Mouse (Mus musculus) stomach, embryonic 16.5 days (tissue): ENCODE results near the gene Tmem132a. TPM values are rescaled to one million over a fixed set of nuclear protein-coding genes. Genes with fewer than 3 reads are reported as not detected.

Source experiments
- ATAC-seq: fragments of 200-750 bp; cut with Nextera tagmentation; 2 replicates; pipeline ENCODE4 v1.8.0; 2017; ENCODE audit warnings: moderate number of reproducible peaks, moderate TSS enrichment; ENCODE audit not compliant: insufficient read depth, low FRiP score
- H3K27ac ChIP-seq: fragments of 300-500 bp; sonication (generic); 2 replicates; pipeline ENCODE4 v1.5.1; 2014; ENCODE audit warnings: low read length
- H3K27me3 ChIP-seq: fragments of 300-500 bp; sonication (generic); 2 replicates; pipeline ENCODE4 v1.6.1; 2014; ENCODE audit warnings: low read length, control low read depth, mixed read lengths; ENCODE audit not compliant: control insufficient read depth, insufficient read depth
- H3K36me3 ChIP-seq: fragments of 300-500 bp; sonication (generic); 2 replicates; pipeline ENCODE4 v1.6.1; 2014; ENCODE audit warnings: low read length; ENCODE audit not compliant: control insufficient read depth, insufficient read depth
- H3K4me1 ChIP-seq: fragments of 300-500 bp; sonication (generic); 2 replicates; pipeline ENCODE4 v1.6.1; 2014; ENCODE audit warnings: low read length, control low read depth, mixed read lengths; ENCODE audit not compliant: control insufficient read depth, insufficient read depth
- H3K4me2 ChIP-seq: fragments of 300-500 bp; sonication (generic); 2 replicates; pipeline ENCODE4 v1.6.1; 2014; ENCODE audit warnings: low read depth, low read length, mixed read lengths
- H3K4me3 ChIP-seq: fragments of 300-500 bp; sonication (generic); replicated peaks from 2 replicates; pipeline ENCODE4 v1.5.1; 2014; ENCODE audit warnings: mild to moderate bottlenecking, low read length
- H3K9ac ChIP-seq: fragments of 300-500 bp; sonication (generic); 2 replicates; pipeline ENCODE4 v1.6.1; 2014; ENCODE audit warnings: low read length
- H3K9me3 ChIP-seq: fragments of 300-500 bp; sonication (generic); replicated peaks from 2 replicates; pipeline ENCODE4 v1.6.1; 2016; ENCODE audit warnings: low read length, control low read depth; ENCODE audit not compliant: control insufficient read depth
- WGBS: fragments of 180-500 bp; shearing (Covaris S2); extraction: QIAGEN DNeasy Blood & Tissue Kit; methylation state at CpG from one replicate; pipeline ENCODE4 v1.1.7; 2014; 5-methylcytosine and 5-hydroxymethylcytosine counted together
- polyA plus RNA-seq: library from polyadenylated mRNA; unstranded; fragments of >200 nt; fragmentation: Nextera tagmentation; extraction: Ambion mirVana; gene quantifications from 2 replicates; pipeline ENCODE4 v1.2.1, GENCODE M21; 2015

Gene Tmem132a
- polyA plus RNA-seq, 1 experiment from 2014 or later: 66.3 TPM

GRCm38 (mm10) chr19:10881426-10882154 lies 11.8 kb upstream of the Tmem132a start, which contains the start of gene Tmem109:
Gene Tmem109, minus strand, starts transcription at chr19:10882001.
- ATAC-seq: peak; percentile 89
- under 1% methylated on average over 49 of the region's 49 CpGs for WGBS

DNA sequence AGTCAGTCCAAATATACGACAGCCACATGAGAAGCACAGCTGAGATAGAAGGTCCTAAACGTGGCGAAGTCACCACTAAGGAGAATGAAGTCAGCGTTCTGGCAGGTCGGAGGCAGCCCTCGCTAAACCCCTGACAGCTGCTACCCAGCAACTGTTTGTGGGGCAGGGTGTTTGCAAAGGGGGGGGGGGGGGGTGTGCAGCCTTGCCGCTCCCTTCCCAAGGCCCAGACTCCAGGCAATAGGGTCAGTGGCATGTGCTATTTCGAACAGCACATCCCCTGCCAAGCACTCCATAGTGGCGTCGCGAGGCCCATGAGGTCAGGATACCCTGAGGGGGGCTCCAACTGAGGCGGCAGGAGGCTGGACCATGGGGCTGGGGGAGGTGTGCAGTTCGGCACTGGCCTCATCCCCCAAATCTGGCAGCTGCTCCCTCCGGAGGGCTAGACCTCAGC lies 11.3 kb upstream of the Tmem132a start:
- H3K9ac ChIP-seq: peak overlapping the region; percentile 86
- H3K36me3 ChIP-seq: no peaks in the 10 kb centered on the region
- H3K9me3 ChIP-seq: peaks cover 11% of the 10 kb centered on the region
- under 1% methylated on average over 13 of the region's 14 CpGs for WGBS
- H3K27ac ChIP-seq: peak overlapping the region; percentile 96
- peak; percentile 43 for ATAC-seq
- peak overlapping the region; percentile 68 for H3K4me3 ChIP-seq
- H3K4me2 ChIP-seq: peak overlapping the region; percentile 93
- peaks cover 28% of the 10 kb centered on the region for H3K4me1 ChIP-seq
- no peaks in the 10 kb centered on the region for H3K27me3 ChIP-seq

More at GRCm38 (mm10) chr19:10881426-10882154, 11.8 kb upstream of the Tmem132a start, which contains the start of gene Tmem109:
- Histone ChIP-seq H3K9me3 (peaks cover 12% of the 10 kb centered on the region), H3K27ac (peak within 1 kb of the TSS; percentile 96), H3K4me1 (peaks cover 28% of the 10 kb centered on the region), H3K4me2 (peak within 1 kb of the TSS; percentile 93), H3K36me3 (no peaks in the 10 kb centered on the region), H3K27me3 (no peaks in the 10 kb centered on the region), H3K4me3 (peak within 1 kb of the TSS; percentile 68), H3K9ac (peak within 1 kb of the TSS; percentile 86)

DNA sequence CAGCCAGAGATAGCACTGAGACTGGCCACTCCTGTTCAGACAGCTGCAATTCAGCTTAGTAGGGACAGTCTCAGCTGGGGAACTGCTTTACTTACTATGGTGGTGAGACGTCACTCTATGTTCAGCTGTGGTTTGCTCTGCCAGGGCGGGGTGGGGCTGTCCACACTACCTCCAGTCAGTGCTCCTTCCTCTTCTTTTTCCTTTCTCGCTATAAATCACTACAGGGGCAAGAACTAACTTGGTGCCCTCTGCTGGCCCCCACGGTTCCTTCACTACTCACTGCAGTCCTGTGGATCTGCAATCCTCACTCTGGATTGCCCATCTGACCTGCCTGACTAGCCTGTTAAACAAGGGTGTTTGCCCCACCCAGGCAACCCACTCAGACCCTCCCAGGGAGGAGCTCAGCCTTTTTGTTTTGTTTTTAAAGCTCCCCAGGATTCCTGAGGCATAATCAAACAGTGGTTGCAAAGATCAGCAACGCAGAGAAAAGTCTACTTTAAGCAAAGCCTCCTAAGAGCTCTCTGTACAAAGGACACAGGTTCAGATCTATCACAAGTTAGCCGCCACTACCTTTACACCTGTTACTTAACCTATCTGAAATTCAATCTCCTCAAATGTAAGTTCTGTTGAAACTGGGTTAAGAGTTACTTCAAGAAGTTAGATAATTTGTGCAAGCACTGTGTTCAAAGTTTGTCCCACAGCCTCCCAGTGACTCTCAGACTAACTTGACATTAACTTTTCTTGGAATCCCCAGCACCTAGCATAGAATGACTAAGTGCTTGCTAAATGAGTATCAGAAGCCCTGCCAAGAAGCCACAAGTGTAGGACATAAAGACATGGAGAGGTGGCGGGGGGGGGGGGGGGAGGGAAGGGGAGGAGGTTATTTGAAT lies 10.6 kb upstream of the Tmem132a start:
- peak overlapping the region; percentile 96 for H3K27ac ChIP-seq
- ATAC-seq: peak; percentile 78

GRCm38 (mm10) chr19:10878201-10878837 lies 8.6 kb upstream of the Tmem132a start:
- WGBS: 79% methylated on average over 7 of the region's 7 CpGs
- ATAC-seq: no peak
- Histone ChIP-seq H3K27me3 (no peaks in the 10 kb centered on the region), H3K9ac (no peak overlapping the region), H3K27ac (no peak overlapping the region), H3K4me2 (no peak overlapping the region), H3K36me3 (peaks cover 8% of the 10 kb centered on the region), H3K4me3 (no peak overlapping the region), H3K9me3 (no peaks in the 10 kb centered on the region; the same call in 1 of the 2 replicates), H3K4me1 (peaks cover 28% of the 10 kb centered on the region)

More for the DNA sequence above, 10.6 kb upstream of the Tmem132a start:
- Histone ChIP-seq H3K4me1 (peaks cover 28% of the 10 kb centered on the region), H3K36me3 (no peaks in the 10 kb centered on the region), H3K9me3 (peaks cover 8% of the 10 kb centered on the region), H3K27me3 (no peaks in the 10 kb centered on the region), H3K4me3 (peak overlapping the region; percentile 68), H3K9ac (peak overlapping the region; percentile 86), H3K4me2 (peak overlapping the region; percentile 93)
- 31% methylated on average over 7 of the region's 7 CpGs for WGBS

DNA sequence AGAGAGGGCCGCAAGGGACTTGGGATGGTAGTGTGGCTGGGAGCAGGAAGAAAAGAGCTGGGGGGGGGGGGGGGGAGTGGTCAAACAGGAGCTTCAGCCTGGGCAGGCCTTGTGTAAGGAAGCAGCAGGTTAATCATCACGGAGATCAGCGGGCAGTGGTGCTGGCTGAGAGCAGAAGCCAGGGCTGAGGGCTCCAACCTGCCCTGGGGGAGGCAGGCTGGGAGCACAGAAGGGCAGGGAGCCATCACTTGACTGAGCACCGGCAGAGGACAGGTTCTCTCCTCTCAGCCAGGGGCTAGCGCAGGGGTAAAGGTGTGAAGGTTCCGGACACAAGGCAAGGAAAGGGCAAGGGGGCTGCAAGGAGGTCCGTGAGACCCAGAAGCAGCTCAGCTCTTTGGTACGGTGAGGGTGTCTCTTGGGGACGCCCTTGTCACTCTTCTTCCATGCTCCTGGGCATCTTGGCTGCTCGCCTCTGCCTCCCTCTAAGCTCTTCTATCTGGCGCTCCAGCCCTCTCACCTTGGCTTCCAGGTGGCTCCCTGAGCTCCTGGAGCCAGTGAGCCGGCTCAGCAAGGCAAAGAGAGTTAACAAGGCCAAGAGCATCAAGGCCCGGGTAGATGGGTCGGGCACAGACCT lies 1.7 kb upstream of the Tmem132a start:
- Histone ChIP-seq H3K9me3 (no peaks in the 10 kb centered on the region), H3K36me3 (peaks cover 33% of the 10 kb centered on the region), H3K4me3 (no peak overlapping the region), H3K27ac (peak overlapping the region; percentile 92; the same call in 1 of the 2 replicates), H3K4me2 (no peak overlapping the region), H3K9ac (no peak overlapping the region), H3K27me3 (no peaks in the 10 kb centered on the region), H3K4me1 (peaks cover 18% of the 10 kb centered on the region)
- no peak for ATAC-seq
- WGBS: 73% methylated on average over 14 of the region's 14 CpGs

DNA sequence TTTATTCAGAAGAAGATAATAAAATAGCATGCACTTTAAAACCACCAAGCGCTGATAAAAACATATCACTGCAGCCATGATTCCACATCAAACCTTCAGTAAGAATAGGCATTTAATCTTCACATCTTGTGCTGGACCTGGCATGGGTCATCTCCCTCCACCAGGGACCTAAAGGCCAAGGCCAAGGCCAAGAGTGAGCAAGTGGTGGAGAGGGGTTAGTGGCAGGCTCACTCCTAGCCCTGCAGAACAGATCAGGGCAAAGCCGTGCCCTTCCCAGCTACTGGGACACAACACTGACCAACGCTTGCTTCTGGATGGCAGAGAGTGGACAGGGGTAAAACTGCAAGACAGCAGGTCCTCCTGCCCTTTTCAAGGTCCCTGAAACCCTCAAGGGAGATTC lies 936 bp upstream of the Tmem132a start:
- no peak overlapping the region for H3K4me2 ChIP-seq
- H3K9ac ChIP-seq: 0 out of 2 replicates have a peak overlapping the region, but pooled peaks have one; percentile 13
- WGBS: 87% methylated on average over 3 of the region's 3 CpGs
- H3K9me3 ChIP-seq: no peaks in the 10 kb centered on the region
- H3K36me3 ChIP-seq: peaks cover 37% of the 10 kb centered on the region
- peak overlapping the region; percentile 92; the same call in 1 of the 2 replicates for H3K27ac ChIP-seq
- peaks cover 18% of the 10 kb centered on the region for H3K4me1 ChIP-seq
- no peak overlapping the region for H3K4me3 ChIP-seq
- ATAC-seq: no peak
- H3K27me3 ChIP-seq: no peaks in the 10 kb centered on the region

- H3K4me2 ChIP-seq: peak overlapping the region; percentile 91
- peaks cover 40% of the 10 kb centered on the region for H3K36me3 ChIP-seq
- WGBS: under 1% methylated on average over 43 of the region's 43 CpGs
- ATAC-seq: peak; percentile 90
- H3K9ac ChIP-seq: peak overlapping the region; percentile 94
- peak overlapping the region; percentile 89 for H3K4me3 ChIP-seq
- H3K27me3 ChIP-seq: no peaks in the 10 kb centered on the region
- no peaks in the 10 kb centered on the region for H3K9me3 ChIP-seq
- H3K4me1 ChIP-seq: peaks cover 18% of the 10 kb centered on the region
- H3K27ac ChIP-seq: peak overlapping the region; percentile 92
Measured at GRCm38 (mm10) chr19:10869241-10869885, 377 bp downstream of the Tmem132a start.

- under 1% methylated on average over 17 of the region's 17 CpGs for WGBS
- Histone ChIP-seq H3K27me3 (no peaks in the 10 kb centered on the region), H3K36me3 (peaks cover 36% of the 10 kb centered on the region), H3K4me3 (peak overlapping the region; percentile 89), H3K4me1 (peaks cover 18% of the 10 kb centered on the region), H3K9ac (peak overlapping the region; percentile 94), H3K9me3 (no peaks in the 10 kb centered on the region), H3K27ac (peak overlapping the region; percentile 92; the same call in 1 of the 2 replicates), H3K4me2 (peak overlapping the region; percentile 91)
- ATAC-seq: peak; percentile 2; the same call in 1 of the 2 replicates
Measured at GRCm38 (mm10) chr19:10868623-10869141, 1.1 kb downstream of the Tmem132a start.
